Mouse (Mus musculus) heart, embryonic 12.5 days (tissue): ENCODE data around the gene Lpar3. TPM values are rescaled to one million over a fixed set of nuclear protein-coding genes. Genes with fewer than 3 reads are reported as not detected.

ENCODE experiments used
- ATAC-seq: fragments of 200-750 bp; cut with Nextera tagmentation; 2 replicates; pipeline ENCODE4 v1.8.0; 2017; ENCODE audit warnings: moderate TSS enrichment, moderate library complexity; ENCODE audit not compliant: insufficient number of reproducible peaks, low FRiP score
- H3K27ac ChIP-seq: fragments of 300-500 bp; sonication (generic); 2 replicates; pipeline ENCODE4 v1.5.1; 2016; ENCODE audit warnings: mild to moderate bottlenecking, moderate library complexity; ENCODE audit not compliant: poor library complexity, severe bottlenecking
- H3K27me3 ChIP-seq: fragments of 300-500 bp; sonication (generic); replicated peaks from 2 replicates; pipeline ENCODE4 v1.6.1; 2016; ENCODE audit warnings: mild to moderate bottlenecking, moderate library complexity
- H3K36me3 ChIP-seq: fragments of 300-500 bp; sonication (generic); 2 replicates; pipeline ENCODE4 v1.6.1; 2016; ENCODE audit warnings: mild to moderate bottlenecking, moderate library complexity
- H3K4me1 ChIP-seq: fragments of 300-500 bp; sonication (generic); replicated peaks from 2 replicates; pipeline ENCODE4 v1.6.1; 2016; ENCODE audit warnings: mild to moderate bottlenecking
- H3K4me2 ChIP-seq: fragments of 300-500 bp; sonication (generic); 2 replicates; pipeline ENCODE4 v1.6.1; 2016; ENCODE audit warnings: mild to moderate bottlenecking, moderate library complexity
- H3K4me3 ChIP-seq: fragments of 300-500 bp; sonication (generic); 2 replicates; pipeline ENCODE4 v1.5.1; 2016; ENCODE audit warnings: mild to moderate bottlenecking
- H3K9ac ChIP-seq: fragments of 300-500 bp; sonication (generic); 2 replicates; pipeline ENCODE4 v1.6.1; 2016; ENCODE audit warnings: mild to moderate bottlenecking, moderate library complexity
- H3K9me3 ChIP-seq: fragments of 300-500 bp; sonication (generic); replicated peaks from 2 replicates; pipeline ENCODE4 v1.6.1; 2016; ENCODE audit warnings: mild to moderate bottlenecking, moderate library complexity
- WGBS: fragments of 180-500 bp; shearing (Covaris S2); methylation state at CpG from one replicate; pipeline ENCODE4 v1.1.7; 2016; 5-methylcytosine and 5-hydroxymethylcytosine counted together
- polyA plus RNA-seq: library from polyadenylated mRNA; unstranded; fragments of >200 nt; fragmentation: Nextera tagmentation; extraction: Ambion mirVana; gene quantifications from 2 replicates; pipeline ENCODE4 v1.2.1, GENCODE M21; 2016

The Lpar3 gene
- polyA plus RNA-seq, 1 experiment from 2014 or later, result 65.8 TPM

DNA sequence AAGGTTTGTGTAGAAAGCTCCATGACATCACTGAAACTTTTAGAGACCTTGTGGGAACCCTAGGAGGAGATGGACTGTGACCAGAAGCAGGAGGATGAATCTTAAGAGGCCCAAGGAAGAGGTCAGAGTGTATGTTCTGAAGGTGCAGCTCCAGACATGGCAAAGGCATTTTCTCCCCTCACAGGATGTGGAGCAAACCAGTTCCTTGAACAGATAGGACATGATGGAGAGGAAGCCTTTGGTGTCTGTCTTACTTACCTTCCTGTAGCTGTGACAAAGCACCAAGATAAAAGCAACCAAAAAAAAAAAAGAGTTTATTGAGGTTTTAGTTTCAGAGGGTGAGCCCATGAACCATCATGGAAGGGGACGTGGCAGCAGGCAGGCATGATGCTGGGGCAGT lies 28.3 kb upstream of the Lpar3 start:
- Histone ChIP-seq H3K27me3 (no peaks in the 10 kb centered on the region), H3K36me3 (no peaks in the 10 kb centered on the region), H3K4me2 (no peak overlapping the region), H3K9me3 (0 out of 2 replicates have a peak, but pooled peaks cover 4% of the 10 kb centered on the region), H3K4me1 (peaks cover 24% of the 10 kb centered on the region), H3K9ac (no peak overlapping the region), H3K4me3 (no peak overlapping the region), H3K27ac (no peak overlapping the region)
- WGBS, result 83% methylated on average over 1 of the region's 1 CpGs
- ATAC-seq, result no peak

DNA sequence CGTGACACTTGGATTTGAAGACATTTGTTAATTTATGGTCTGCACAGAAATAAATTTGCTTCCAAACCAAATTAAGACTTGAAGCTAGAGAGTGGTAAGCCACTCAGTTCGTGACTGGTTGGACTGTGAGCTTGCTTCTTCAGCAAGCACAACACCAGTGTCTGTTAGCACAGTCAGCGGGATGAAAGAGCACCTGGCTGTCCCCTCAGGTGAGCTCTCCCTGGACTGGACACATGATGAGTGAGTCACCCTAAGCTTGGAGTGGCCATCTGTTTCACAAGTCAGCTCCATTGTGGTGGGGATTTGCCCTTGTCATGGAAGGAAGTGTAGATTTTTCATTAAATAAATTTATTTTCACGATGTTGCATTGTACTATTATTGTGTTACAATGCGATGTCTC lies 25.6 kb upstream of the Lpar3 start:
- Histone ChIP-seq H3K9me3 (no peaks in the 10 kb centered on the region), H3K4me1 (peaks cover 41% of the 10 kb centered on the region), H3K27me3 (no peaks in the 10 kb centered on the region), H3K4me2 (no peak overlapping the region), H3K36me3 (no peaks in the 10 kb centered on the region), H3K27ac (no peak overlapping the region), H3K9ac (no peak overlapping the region), H3K4me3 (no peak overlapping the region)
- WGBS, result 81% methylated on average over 5 of the region's 5 CpGs
- ATAC-seq, result no peak

DNA sequence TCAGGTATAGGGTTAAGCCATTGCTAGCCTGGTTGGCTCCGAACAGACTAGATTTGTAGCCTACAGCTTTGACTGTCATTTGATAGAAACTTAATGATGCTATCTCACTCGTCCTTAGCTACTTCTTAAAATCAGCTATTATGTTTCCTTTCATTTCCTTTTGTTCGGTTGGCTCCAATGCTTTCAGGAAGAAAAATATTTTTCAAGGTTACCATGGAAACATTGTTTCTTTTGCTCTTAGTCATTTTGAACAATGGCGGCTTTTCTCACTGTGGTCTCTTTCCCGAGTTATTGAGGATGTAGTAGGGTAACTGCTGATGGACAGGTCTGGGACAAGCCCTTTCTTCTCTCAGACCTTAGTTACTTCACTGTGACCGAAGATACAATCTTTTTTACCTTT lies 24.5 kb upstream of the Lpar3 start:
- Histone ChIP-seq H3K4me3 (no peak overlapping the region), H3K4me2 (no peak overlapping the region), H3K9me3 (no peaks in the 10 kb centered on the region), H3K4me1 (peaks cover 38% of the 10 kb centered on the region), H3K27me3 (no peaks in the 10 kb centered on the region), H3K36me3 (no peaks in the 10 kb centered on the region), H3K9ac (no peak overlapping the region), H3K27ac (peak overlapping the region; percentile 66; the same call in 1 of the 2 replicates)
- no peak for ATAC-seq
- WGBS, result 63% methylated on average over 6 of the region's 6 CpGs

DNA sequence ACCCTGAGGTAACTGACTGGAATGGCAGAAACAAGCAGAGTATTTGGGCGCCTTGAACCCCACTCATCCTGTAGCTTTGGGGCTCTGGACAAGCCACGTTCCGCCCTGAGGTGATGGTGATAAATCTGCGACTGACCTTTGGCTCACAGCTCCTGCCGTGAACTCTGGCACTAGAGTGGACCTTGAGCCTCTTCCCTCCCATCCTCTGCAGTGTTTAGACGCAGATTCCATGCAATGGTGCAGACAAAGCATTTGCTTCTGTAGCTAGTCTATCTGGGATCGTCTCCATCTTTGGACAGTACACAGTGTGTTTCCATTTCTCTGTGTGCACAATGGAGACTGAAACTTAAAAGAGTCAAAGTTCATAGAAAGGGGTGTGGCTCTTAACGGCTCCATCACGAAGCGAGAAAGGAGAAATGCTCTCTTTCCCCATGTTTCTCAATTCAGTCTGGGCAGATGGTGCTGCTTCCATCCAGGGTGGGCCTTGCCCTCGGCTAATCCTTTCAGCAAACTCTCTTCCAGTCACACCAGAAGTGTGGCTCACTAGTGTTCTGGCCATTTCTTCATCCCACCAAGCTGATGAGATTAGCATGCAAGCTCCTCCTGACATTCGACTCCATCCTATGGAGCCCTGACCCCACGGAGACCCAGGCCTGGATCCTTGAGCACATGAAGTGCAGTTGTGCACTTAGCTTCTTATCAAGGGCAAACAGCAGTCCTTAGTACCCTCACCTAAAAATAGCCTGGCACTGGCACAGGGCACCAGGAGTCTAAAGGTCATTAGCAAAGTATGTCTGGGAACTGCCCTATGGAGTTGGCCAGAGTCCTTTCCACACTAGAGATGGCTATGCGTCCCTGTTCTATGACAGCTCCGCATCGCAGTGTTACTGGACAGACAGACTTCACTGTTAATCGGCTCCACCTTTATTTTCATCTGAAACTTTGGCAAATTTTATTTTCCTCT lies 23.7 kb upstream of the Lpar3 start:
- Histone ChIP-seq H3K4me2 (no peak overlapping the region), H3K4me3 (no peak overlapping the region), H3K27ac (peak overlapping the region; percentile 66), H3K9me3 (no peaks in the 10 kb centered on the region), H3K27me3 (no peaks in the 10 kb centered on the region), H3K4me1 (peaks cover 36% of the 10 kb centered on the region), H3K36me3 (no peaks in the 10 kb centered on the region), H3K9ac (no peak overlapping the region)
- 67% methylated on average over 17 of the region's 17 CpGs for WGBS
- no peak for ATAC-seq

DNA sequence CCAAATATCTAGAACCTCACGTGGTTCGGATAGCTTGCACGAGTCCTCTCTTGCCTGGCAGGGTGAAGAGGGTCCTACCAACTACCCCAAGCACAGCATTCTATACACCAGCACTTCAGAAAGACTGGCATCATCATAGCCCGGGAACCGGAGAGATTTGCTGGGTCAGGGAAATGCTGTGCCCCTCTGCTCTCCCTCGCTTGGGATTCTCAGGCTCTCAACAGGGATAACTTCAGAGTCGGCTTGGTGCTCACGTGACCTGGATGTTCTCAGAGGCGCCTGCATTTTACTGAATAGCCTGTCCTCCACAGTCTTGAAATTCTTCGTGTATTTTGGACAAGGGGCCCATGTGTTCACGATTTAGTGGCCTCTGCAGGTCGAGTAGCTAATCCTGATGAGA lies 23.0 kb upstream of the Lpar3 start:
- Histone ChIP-seq H3K4me1 (peaks cover 38% of the 10 kb centered on the region), H3K4me3 (no peak overlapping the region), H3K27me3 (no peaks in the 10 kb centered on the region), H3K9ac (no peak overlapping the region), H3K4me2 (no peak overlapping the region), H3K9me3 (no peaks in the 10 kb centered on the region), H3K36me3 (no peaks in the 10 kb centered on the region), H3K27ac (peak overlapping the region; percentile 66)
- WGBS, result 62% methylated on average over 12 of the region's 12 CpGs
- ATAC-seq, result no peak

DNA sequence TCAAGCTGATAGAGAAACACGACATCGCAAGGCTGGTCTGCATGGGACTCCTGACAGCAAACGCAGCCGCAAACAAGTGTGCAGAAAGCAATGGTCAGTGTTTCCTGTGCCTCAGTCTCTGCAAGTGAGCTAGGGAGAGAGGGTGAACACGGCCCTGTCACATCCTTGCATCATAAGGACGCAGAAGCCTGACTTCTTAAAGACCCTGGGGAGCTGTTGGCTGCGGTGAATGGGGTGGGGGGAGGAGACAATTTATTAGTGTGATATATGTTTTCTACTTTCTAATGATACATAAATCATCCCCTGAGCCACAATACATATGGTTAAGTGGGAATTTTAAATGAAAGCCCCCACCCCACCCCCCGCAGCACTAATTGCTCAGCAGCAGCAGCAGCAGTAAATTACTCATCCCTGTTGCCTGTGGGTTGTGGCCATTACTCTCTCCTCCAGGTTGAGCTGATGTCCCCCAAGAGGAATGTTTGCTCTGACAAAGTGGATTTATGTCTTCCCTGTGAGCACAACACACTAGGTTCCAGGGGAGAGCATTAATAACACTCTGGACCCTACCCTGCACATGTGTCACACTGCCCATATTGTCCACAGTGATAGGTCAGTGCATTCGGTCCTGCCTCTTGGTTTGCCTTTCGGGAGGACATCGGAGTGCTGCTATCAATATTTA lies 21.8 kb upstream of the Lpar3 start:
- Histone ChIP-seq H3K4me1 (peaks cover 49% of the 10 kb centered on the region), H3K27ac (no peak overlapping the region), H3K4me2 (no peak overlapping the region), H3K27me3 (no peaks in the 10 kb centered on the region), H3K36me3 (no peaks in the 10 kb centered on the region), H3K9ac (no peak overlapping the region), H3K9me3 (no peaks in the 10 kb centered on the region), H3K4me3 (no peak overlapping the region)
- no peak for ATAC-seq
- 77% methylated on average over 11 of the region's 11 CpGs for WGBS

DNA sequence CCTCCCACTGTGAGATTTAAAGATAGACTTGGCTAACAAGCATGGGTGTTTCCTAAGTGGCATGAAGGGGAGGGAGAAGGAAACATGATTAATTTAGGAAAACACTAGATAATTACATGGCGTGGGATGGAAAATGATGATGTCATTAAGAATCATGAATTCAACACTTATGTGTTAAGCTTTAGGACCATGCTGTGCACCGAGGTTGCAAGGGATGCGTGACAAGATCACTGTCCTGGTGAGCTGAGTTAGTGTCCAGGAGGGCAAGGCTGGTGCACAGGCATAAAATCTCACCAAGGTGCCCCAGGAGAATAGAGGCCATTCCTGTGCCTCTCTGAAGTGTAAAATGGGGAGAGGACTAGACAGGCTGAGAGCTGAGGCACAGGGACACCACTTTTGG lies 21.3 kb upstream of the Lpar3 start:
- H3K4me1 ChIP-seq, result peaks cover 54% of the 10 kb centered on the region

DNA sequence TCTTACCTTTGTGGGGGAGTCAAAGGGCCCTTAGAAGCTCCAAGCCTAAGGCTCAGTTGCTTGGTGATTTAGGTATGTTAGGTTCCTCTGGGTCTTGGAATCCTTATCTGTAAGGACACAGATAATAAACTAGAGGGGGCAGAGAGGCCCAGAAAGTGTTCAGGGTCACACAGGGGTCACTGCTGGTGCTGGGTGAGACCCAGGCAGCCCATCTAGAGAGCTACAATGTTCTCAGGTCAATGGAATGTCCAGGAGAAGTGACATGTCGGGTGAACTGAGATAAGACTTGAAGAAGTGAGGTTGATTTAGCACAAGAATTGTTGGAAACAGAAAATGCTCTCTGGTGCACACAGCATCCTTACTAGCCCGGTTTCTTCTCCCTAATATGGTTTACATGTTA lies 16.4 kb upstream of the Lpar3 start:
- Histone ChIP-seq H3K36me3 (no peaks in the 10 kb centered on the region), H3K4me3 (no peak overlapping the region), H3K9me3 (no peaks in the 10 kb centered on the region), H3K9ac (no peak overlapping the region), H3K4me2 (peak overlapping the region; percentile 3; the same call in 1 of the 2 replicates), H3K27ac (peak overlapping the region; percentile 77), H3K4me1 (peaks cover 40% of the 10 kb centered on the region), H3K27me3 (no peaks in the 10 kb centered on the region)
- 6% methylated on average over 2 of the region's 2 CpGs for WGBS
- ATAC-seq, result peak; percentile 46; the same call in 1 of the 2 replicates

More for the DNA sequence above, 21.3 kb upstream of the Lpar3 start:
- Histone ChIP-seq H3K36me3 (no peaks in the 10 kb centered on the region), H3K27ac (no peak overlapping the region), H3K9ac (no peak overlapping the region), H3K4me3 (no peak overlapping the region), H3K27me3 (no peaks in the 10 kb centered on the region), H3K9me3 (no peaks in the 10 kb centered on the region), H3K4me2 (no peak overlapping the region)
- whole genome bisulfite sequencing, result 59% methylated on average over 3 of the region's 3 CpGs
- ATAC-seq, result no peak

DNA sequence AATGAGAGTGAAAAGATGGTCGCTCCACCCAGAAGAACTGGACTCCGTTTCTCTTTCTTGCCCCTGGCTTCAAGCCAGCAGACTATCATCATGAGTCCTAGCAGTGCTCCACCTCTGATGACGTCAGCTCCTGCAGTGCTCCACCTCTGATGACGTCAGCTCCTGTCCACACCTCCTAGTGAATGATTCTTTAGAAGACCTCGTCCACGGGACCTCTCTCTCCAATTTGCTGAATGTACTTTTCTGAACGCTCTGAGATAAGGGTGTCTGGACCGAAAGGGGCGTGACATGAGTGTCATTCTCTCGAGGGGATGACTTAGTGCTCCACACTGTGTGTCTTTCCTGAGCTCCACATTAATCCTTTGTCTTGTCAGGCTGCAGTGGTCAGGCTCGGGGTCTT lies 15.5 kb upstream of the Lpar3 start:
- Histone ChIP-seq H3K27me3 (no peaks in the 10 kb centered on the region), H3K4me1 (peaks cover 40% of the 10 kb centered on the region), H3K9ac (no peak overlapping the region), H3K4me3 (no peak overlapping the region), H3K4me2 (peak overlapping the region; percentile 31; the same call in 1 of the 2 replicates), H3K9me3 (no peaks in the 10 kb centered on the region), H3K27ac (peak overlapping the region; percentile 77), H3K36me3 (no peaks in the 10 kb centered on the region)
- ATAC-seq, result peak; percentile 78
- WGBS, result 16% methylated on average over 11 of the region's 11 CpGs

DNA sequence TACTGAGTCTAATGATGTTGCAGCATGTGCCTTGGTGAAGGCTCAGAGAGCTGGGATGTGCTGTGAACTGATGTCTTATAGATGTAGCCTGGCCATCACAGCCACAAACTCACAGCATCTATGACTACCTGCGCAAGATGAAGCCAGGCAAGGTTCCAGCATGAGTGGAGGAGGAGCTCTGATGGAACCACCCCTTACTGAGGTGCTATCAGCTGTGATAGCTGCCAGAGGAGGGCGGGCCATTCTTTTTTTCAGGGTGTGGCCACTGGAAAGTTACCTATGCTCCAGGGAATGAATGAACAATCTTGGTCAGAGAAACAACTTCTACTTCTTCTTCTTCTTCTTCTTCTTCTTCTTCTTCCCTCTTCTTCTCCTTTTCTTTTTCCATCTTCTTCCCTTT lies 14.1 kb upstream of the Lpar3 start:
- no peak overlapping the region for H3K4me3 ChIP-seq
- peaks cover 40% of the 10 kb centered on the region for H3K4me1 ChIP-seq
- no peaks in the 10 kb centered on the region for H3K27me3 ChIP-seq
- no peak overlapping the region for H3K4me2 ChIP-seq
- no peaks in the 10 kb centered on the region for H3K9me3 ChIP-seq
- no peak overlapping the region for H3K9ac ChIP-seq
- no peak for ATAC-seq
- no peak overlapping the region for H3K27ac ChIP-seq
- H3K36me3 ChIP-seq, result no peaks in the 10 kb centered on the region
- 77% methylated on average over 2 of the region's 2 CpGs for WGBS

DNA sequence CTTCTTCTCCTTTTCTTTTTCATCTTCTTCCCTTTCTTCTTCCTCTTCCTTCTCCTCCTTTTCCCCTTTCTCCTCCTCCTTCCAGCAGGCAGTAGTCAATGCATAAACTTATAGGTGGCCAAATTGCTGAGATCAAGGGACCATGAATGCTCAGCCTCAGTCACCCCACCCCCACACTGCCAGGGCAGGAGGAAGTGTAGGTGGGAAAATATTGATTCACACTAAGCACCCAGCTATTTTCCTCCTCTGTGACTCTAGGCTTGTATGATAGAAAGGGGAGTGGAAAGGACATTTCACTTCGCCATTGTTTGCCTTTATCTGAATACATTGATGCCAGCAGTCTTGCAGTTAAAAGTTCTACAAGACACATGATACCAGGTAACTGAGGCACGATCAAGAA lies 13.3 kb upstream of the Lpar3 start:
- H3K36me3 ChIP-seq, result no peaks in the 10 kb centered on the region
- H3K9ac ChIP-seq, result no peak overlapping the region
- WGBS, result 62% methylated on average over 2 of the region's 2 CpGs
- H3K27ac ChIP-seq, result no peak overlapping the region
- no peaks in the 10 kb centered on the region for H3K27me3 ChIP-seq
- no peaks in the 10 kb centered on the region for H3K9me3 ChIP-seq
- H3K4me3 ChIP-seq, result no peak overlapping the region
- no peak for ATAC-seq
- no peak overlapping the region for H3K4me2 ChIP-seq
- peaks cover 42% of the 10 kb centered on the region for H3K4me1 ChIP-seq
